In the genomic region with DNA sequence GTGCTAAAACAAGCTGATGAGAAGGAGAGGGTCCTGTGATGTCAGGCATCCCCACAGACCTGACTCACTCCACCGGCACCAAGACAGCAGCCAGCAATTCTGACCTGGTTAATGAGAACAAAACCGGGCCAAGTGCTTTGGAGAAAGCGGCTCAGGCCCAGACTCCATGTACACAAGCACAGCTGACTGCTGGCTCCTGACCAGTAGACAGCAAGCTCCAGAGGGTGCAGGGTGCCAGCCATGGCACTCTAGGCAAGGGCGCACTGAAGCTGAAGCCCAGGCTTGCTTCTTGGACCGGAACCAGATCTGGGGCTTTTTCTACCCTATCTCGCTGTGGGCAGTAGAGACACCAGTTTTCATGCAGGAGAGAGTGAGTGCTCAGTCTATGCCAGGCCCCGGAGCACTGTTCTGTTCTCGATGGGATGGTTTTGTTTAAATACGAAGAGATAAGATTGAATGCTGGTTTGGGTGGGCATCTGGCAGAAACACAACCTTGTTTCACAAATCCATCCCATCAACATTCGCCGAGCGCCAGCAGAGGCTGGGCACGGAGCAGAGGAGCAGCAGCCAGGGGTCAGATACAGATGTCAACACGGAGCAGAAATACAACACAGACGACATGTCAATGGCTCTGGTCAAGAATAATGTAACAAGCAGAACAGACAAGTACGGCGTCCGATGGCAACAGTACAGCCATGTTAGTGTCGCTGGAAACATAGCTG, we compare ENCODE assay signal across 10 mouse cellular contexts.
DNase-seq lines count a peak whose midpoint lies in the region; ATAC-seq and TF ChIP-seq lines count a peak whose summit lies in the region.
"Had no signal": no experiment of that assay in that cellular context is flagged by ENCODE, and none has a peak within 500 bp of the region (broad histone marks: within the 10 kb centered on the region; RNA-seq: fewer than 3 reads in every experiment).

No protein-coding gene starts in this region.

- no peak overlapping the region for H3K9ac ChIP-seq in lung, embryonic 15.5 days
- no peak overlapping the region for H3K9ac ChIP-seq in liver, embryonic 11.5 days (ENCODE audit: low read depth, low read length)

- peak; percentile 86 for ATAC-seq in cerebellum, adult (ENCODE audit: insufficient number of reproducible peaks, low FRiP score, low TSS enrichment)
- ATAC-seq in lung, embryonic 15.5 days (ENCODE audit: borderline replicate concordance, extremely low read depth, low FRiP score, low TSS enrichment), result peak; percentile 79; the same call in 1 of the 2 replicates
- ATAC-seq in liver, embryonic 11.5 days (replicated peaks; ENCODE audit: low FRiP score), result no peak

- H3K4me2 ChIP-seq in lung, embryonic 15.5 days, result no peak overlapping the region
- H3K4me2 ChIP-seq in liver, embryonic 11.5 days, result no peak overlapping the region

- 69% methylated on average over 19 of the region's 19 CpGs for WGBS in lung, embryonic 15.5 days
- 77% methylated on average over 19 of the region's 19 CpGs for WGBS in liver, embryonic 11.5 days

- intact Hi-C loops in gastrocnemius, adult 2 months (cut with DNase I), result no loop called here

- no peak for TF ChIP-seq CTCF in gastrocnemius, adult 2 months (IDR thresholded peaks at IDR 0.05)

- no peaks in the 10 kb centered on the region for H3K9me3 ChIP-seq in lung, embryonic 15.5 days
- no peaks in the 10 kb centered on the region for H3K9me3 ChIP-seq in liver, embryonic 11.5 days (ENCODE audit: control insufficient read depth, low read length)

- peaks cover 4% of the 10 kb centered on the region; the same call in 1 of the 2 replicates for H3K4me1 ChIP-seq in lung, embryonic 15.5 days
- no peaks in the 10 kb centered on the region for H3K4me1 ChIP-seq in liver, embryonic 11.5 days (replicated peaks; ENCODE audit: control insufficient read depth, insufficient read depth, low read length)

- peak overlapping the region; percentile 49 for H3K4me3 ChIP-seq in gastrocnemius, adult 2 months
- H3K4me3 ChIP-seq in lung, embryonic 15.5 days, result no peak overlapping the region
- no peak overlapping the region for H3K4me3 ChIP-seq in liver, embryonic 11.5 days (ENCODE audit: low read depth, low read length)

- no peaks in the 10 kb centered on the region for H3K27me3 ChIP-seq in lung, embryonic 15.5 days
- H3K27me3 ChIP-seq in liver, embryonic 11.5 days (replicated peaks; ENCODE audit: control insufficient read depth, insufficient read depth, low read length), result no peaks in the 10 kb centered on the region

- DNase-seq in kidney, adult 18-20 months, result peak; percentile 24
- DNase-seq in kidney, postnatal 25 days, result no peak
- DNase-seq in gastrocnemius, adult 2 months, result peak; percentile 80
- DNase-seq in spleen, postnatal 10 days (ENCODE audit: low spot score in 2 of 2), result no peak
- no peak for DNase-seq in layer of hippocampus, adult 11-12 months (ENCODE audit: low spot score)
- no peak for DNase-seq in liver, embryonic 11.5 days (ENCODE audit: low spot score)
- DNase-seq: kidney, postnatal 14 days; thymus, postnatal 4 days had no signal

- peak overlapping the region; percentile 31 for H3K27ac ChIP-seq in gastrocnemius, adult 2 months
- H3K27ac ChIP-seq in lung, embryonic 15.5 days, result peak overlapping the region; percentile 34; the same call in 1 of the 2 replicates
- H3K27ac ChIP-seq in liver, embryonic 11.5 days (ENCODE audit: low read depth, low read length), result no peak overlapping the region

- H3K36me3 ChIP-seq in lung, embryonic 15.5 days, result no peaks in the 10 kb centered on the region
- no peaks in the 10 kb centered on the region for H3K36me3 ChIP-seq in liver, embryonic 11.5 days (ENCODE audit: control insufficient read depth, insufficient read depth, low read length)

Comparison
In these comparisons a context has a peak if more than half of its experiments do, and no peak if none do; other contexts are left out.
1. DNase-seq: peak in kidney, adult 18-20 months (single experiment) and gastrocnemius, adult 2 months (single experiment); none in kidney, postnatal 25 days (0 of 2), spleen, postnatal 10 days (0 of 2), layer of hippocampus, adult 11-12 months (single experiment) and liver, embryonic 11.5 days (single experiment).